Comparison of ENCODE assay signal across 10 mouse cellular contexts in genomic region chr7:16477628-16478027, GRCm38 (mm10). TPM values are rescaled to one million over a fixed set of nuclear protein-coding genes. Genes with fewer than 3 reads are reported as not detected.
A peak's percentile ranks its signal among the peaks of the same experiment; 100 is the strongest.
DNase-seq lines count a peak whose midpoint lies in the region; ATAC-seq lines count a peak whose summit lies in the region.
"Had no signal": no experiment of that assay in that cellular context is flagged by ENCODE, and none has a peak within 500 bp of the region (broad histone marks: within the 10 kb centered on the region; RNA-seq: fewer than 3 reads in every experiment).

Gene Npas1 (minus strand): TSS chr7:16477728.

- H3K4me2 ChIP-seq in heart, embryonic 16.5 days (ENCODE audit: low read depth, low read length), result peak within 1 kb of the TSS; percentile 48
- H3K4me2 ChIP-seq in hindbrain, embryonic 16.5 days (ENCODE audit: low read length), result peak within 1 kb of the TSS; percentile 60

- peak within 1 kb of the TSS; percentile 27 for H3K4me3 ChIP-seq in heart, embryonic 16.5 days (ENCODE audit: low read length)
- peak within 1 kb of the TSS; percentile 55 for H3K4me3 ChIP-seq in embryonic facial prominence, embryonic 10.5 days
- H3K4me3 ChIP-seq in hindbrain, embryonic 16.5 days (ENCODE audit: low read length), result peak within 1 kb of the TSS; percentile 44
- peak within 1 kb of the TSS; percentile 53 for H3K4me3 ChIP-seq in midbrain, embryonic 10.5 days

- 85% methylated on average over 8 of the region's 8 CpGs for WGBS in heart, embryonic 16.5 days
- 85% methylated on average over 8 of the region's 8 CpGs for WGBS in embryonic facial prominence, embryonic 10.5 days
- WGBS in hindbrain, embryonic 16.5 days, result 90% methylated on average over 8 of the region's 8 CpGs
- 91% methylated on average over 8 of the region's 8 CpGs for WGBS in midbrain, embryonic 10.5 days

- peaks cover 15% of the 10 kb centered on the region for H3K4me1 ChIP-seq in heart, embryonic 16.5 days (ENCODE audit: control insufficient read depth, insufficient read depth, low read length)
- H3K4me1 ChIP-seq in embryonic facial prominence, embryonic 10.5 days, result peaks cover 24% of the 10 kb centered on the region
- peaks cover 18% of the 10 kb centered on the region for H3K4me1 ChIP-seq in hindbrain, embryonic 16.5 days (ENCODE audit: control insufficient read depth, insufficient read depth, low read depth, low read length)
- peaks cover 21% of the 10 kb centered on the region for H3K4me1 ChIP-seq in midbrain, embryonic 10.5 days

- no peaks in the 10 kb centered on the region for H3K36me3 ChIP-seq in heart, embryonic 16.5 days (ENCODE audit: control insufficient read depth, insufficient read depth)
- no peaks in the 10 kb centered on the region for H3K36me3 ChIP-seq in embryonic facial prominence, embryonic 10.5 days (replicated peaks)
- no peaks in the 10 kb centered on the region for H3K36me3 ChIP-seq in hindbrain, embryonic 16.5 days (ENCODE audit: control insufficient read depth, insufficient read depth, low read length)
- no peaks in the 10 kb centered on the region for H3K36me3 ChIP-seq in midbrain, embryonic 10.5 days

- no peak for ATAC-seq in heart, embryonic 16.5 days (replicated peaks; ENCODE audit: extremely low read depth, insufficient read depth, low FRiP score)
- no peak for ATAC-seq in hindbrain, embryonic 16.5 days

- no peak within 1 kb of the TSS for H3K9ac ChIP-seq in heart, embryonic 16.5 days (ENCODE audit: low read length)
- H3K9ac ChIP-seq in hindbrain, embryonic 16.5 days (ENCODE audit: low read depth, low read length), result peak within 1 kb of the TSS; percentile 51

- peaks cover 53% of the 10 kb centered on the region for H3K27me3 ChIP-seq in heart, embryonic 16.5 days (ENCODE audit: control insufficient read depth, insufficient read depth, low read length)
- H3K27me3 ChIP-seq in embryonic facial prominence, embryonic 10.5 days (replicated peaks; ENCODE audit: low read depth, poor library complexity, severe bottlenecking), result peaks cover 53% of the 10 kb centered on the region
- H3K27me3 ChIP-seq in hindbrain, embryonic 16.5 days (replicated peaks; ENCODE audit: control insufficient read depth, insufficient read depth, low read length), result peaks cover 41% of the 10 kb centered on the region
- peaks cover 60% of the 10 kb centered on the region for H3K27me3 ChIP-seq in midbrain, embryonic 10.5 days (ENCODE audit: low read depth, poor library complexity, severe bottlenecking)

- H3K9me3 ChIP-seq in heart, embryonic 16.5 days (replicated peaks; ENCODE audit: control insufficient read depth, low read length), result no peaks in the 10 kb centered on the region
- H3K9me3 ChIP-seq in embryonic facial prominence, embryonic 10.5 days, result no peaks in the 10 kb centered on the region
- no peaks in the 10 kb centered on the region for H3K9me3 ChIP-seq in hindbrain, embryonic 16.5 days (ENCODE audit: control insufficient read depth, low read length)
- H3K9me3 ChIP-seq in midbrain, embryonic 10.5 days (replicated peaks), result no peaks in the 10 kb centered on the region

- intact Hi-C loops in heart, postnatal 25 days (cut with DNase I), result no loop called here

- DNase-seq in heart, postnatal 25 days (ENCODE audit: low spot score), result no peak
- DNase-seq in embryonic facial prominence, embryonic 10.5 days (ENCODE audit: low spot score), result no peak
- no peak for DNase-seq in midbrain, embryonic 10.5 days (ENCODE audit: low spot score)
- DNase-seq in frontal cortex, postnatal 36 days (ENCODE audit: low spot score in 2 of 2), result no peak
- no peak for DNase-seq in cerebellum, postnatal 14 days
- DNase-seq in lung, postnatal 10 days, result no peak

- H3K27ac ChIP-seq in heart, embryonic 16.5 days (ENCODE audit: low read length), result no peak within 1 kb of the TSS
- no peak within 1 kb of the TSS for H3K27ac ChIP-seq in embryonic facial prominence, embryonic 10.5 days (replicated peaks)
- H3K27ac ChIP-seq in hindbrain, embryonic 16.5 days (ENCODE audit: low read depth, low read length), result no peak within 1 kb of the TSS
- H3K27ac ChIP-seq in midbrain, embryonic 10.5 days (replicated peaks), result no peak within 1 kb of the TSS

RNA-seq across cellular contexts. Expression of gene Npas1, which starts in this region (rescaled TPM):
- 0.49 and 0.59 TPM in 2 replicates for polyA plus RNA-seq in heart, embryonic 16.5 days (2015; fragmentation: Nextera tagmentation; extraction: Ambion mirVana)
- not detected for total RNA-seq in heart, postnatal 25 days (2021)
- 0.98 and 1.4 TPM in 2 replicates for polyA plus RNA-seq in embryonic facial prominence, embryonic 10.5 days (2016; fragmentation: Nextera tagmentation; extraction: Ambion mirVana)
- polyA plus RNA-seq in hindbrain, embryonic 16.5 days (2015; fragmentation: Nextera tagmentation; extraction: Ambion mirVana), result 5.4 and 6.3 TPM in 2 replicates
- polyA plus RNA-seq in midbrain, embryonic 10.5 days (2016; fragmentation: Nextera tagmentation; extraction: Ambion mirVana), result 0.32 and 0.74 TPM in 2 replicates
- total RNA-seq: gastrocnemius, adult 18-20 months; neutrophil, adult 5-6 weeks had no signal
